In genomic region chr9:79165596-79165995, GRCm38 (mm10) we compare ENCODE assay signal across 23 mouse cellular contexts.
DNase-seq lines count a peak whose midpoint lies in the region; ATAC-seq lines count a peak whose summit lies in the region.
"Had no signal": no experiment of that assay in that cellular context is flagged by ENCODE, and none has a peak within 500 bp of the region (broad histone marks: within the 10 kb centered on the region; RNA-seq: fewer than 3 reads in every experiment).

No protein-coding gene starts in this region.

- H3K27ac ChIP-seq in embryonic facial prominence, embryonic 10.5 days (replicated peaks): no peak overlapping the region
- H3K27ac ChIP-seq in embryonic facial prominence, embryonic 15.5 days (replicated peaks): peak overlapping the region; percentile 44; the same call in 1 of the 2 replicates
- H3K27ac ChIP-seq: forebrain, embryonic 10.5 days; heart, embryonic 15.5 days; hindbrain, embryonic 13.5 days; hindbrain, postnatal 0 days had no signal

- no peaks in the 10 kb centered on the region for H3K4me1 ChIP-seq in embryonic facial prominence, embryonic 10.5 days
- no peaks in the 10 kb centered on the region for H3K4me1 ChIP-seq in embryonic facial prominence, embryonic 15.5 days
- H3K4me1 ChIP-seq: forebrain, embryonic 10.5 days; heart, embryonic 15.5 days; hindbrain, embryonic 13.5 days had no signal

- H3K9me3 ChIP-seq in embryonic facial prominence, embryonic 10.5 days: no peaks in the 10 kb centered on the region
- no peaks in the 10 kb centered on the region for H3K9me3 ChIP-seq in embryonic facial prominence, embryonic 15.5 days (replicated peaks)
- H3K9me3 ChIP-seq: forebrain, embryonic 10.5 days; heart, embryonic 15.5 days; hindbrain, embryonic 13.5 days had no signal

- ATAC-seq in embryonic facial prominence, embryonic 15.5 days (ENCODE audit: insufficient number of reproducible peaks, low FRiP score, low TSS enrichment, low read depth): no peak
- ATAC-seq: activated CD4-positive, CD25-positive, alpha-beta regulatory T cell, adult 4 months; forebrain, embryonic 14.5 days; hindbrain, postnatal 0 days; Patski had no signal

- H3K4me2 ChIP-seq in embryonic facial prominence, embryonic 15.5 days (replicated peaks): no peak overlapping the region
- H3K4me2 ChIP-seq: heart, embryonic 11.5 days; heart, embryonic 15.5 days; hindbrain, embryonic 13.5 days had no signal

- no peaks in the 10 kb centered on the region for H3K36me3 ChIP-seq in embryonic facial prominence, embryonic 10.5 days (replicated peaks)
- no peaks in the 10 kb centered on the region for H3K36me3 ChIP-seq in embryonic facial prominence, embryonic 15.5 days
- H3K36me3 ChIP-seq: forebrain, embryonic 10.5 days; heart, embryonic 15.5 days; hindbrain, embryonic 13.5 days had no signal

- WGBS in embryonic facial prominence, embryonic 10.5 days: 62% methylated on average over 2 of the region's 2 CpGs
- WGBS in embryonic facial prominence, embryonic 15.5 days: 47% methylated on average over 2 of the region's 2 CpGs

- no peak overlapping the region for H3K4me3 ChIP-seq in embryonic facial prominence, embryonic 10.5 days
- no peak overlapping the region for H3K4me3 ChIP-seq in embryonic facial prominence, embryonic 15.5 days (replicated peaks)
- H3K4me3 ChIP-seq: erythroblast, embryonic 14.5 days; forebrain, embryonic 10.5 days; heart, embryonic 15.5 days; hindbrain, embryonic 13.5 days had no signal

- H3K27me3 ChIP-seq in embryonic facial prominence, embryonic 10.5 days (replicated peaks; ENCODE audit: low read depth, poor library complexity, severe bottlenecking): no peaks in the 10 kb centered on the region
- no peaks in the 10 kb centered on the region for H3K27me3 ChIP-seq in embryonic facial prominence, embryonic 15.5 days
- H3K27me3 ChIP-seq: heart, embryonic 15.5 days; hindbrain, embryonic 13.5 days; Patski had no signal

- no peak overlapping the region for H3K9ac ChIP-seq in embryonic facial prominence, embryonic 15.5 days
- H3K9ac ChIP-seq: heart, embryonic 15.5 days; hindbrain, embryonic 13.5 days had no signal

- DNase-seq in embryo, embryonic 11 days: peak; percentile 6
- no peak for DNase-seq in embryo, embryonic 9.5 days (ENCODE audit: extremely low spot score)
- peak; percentile 25 for DNase-seq in embryonic facial prominence, embryonic 10.5 days (ENCODE audit: low spot score)
- no peak for DNase-seq in retina, embryonic 14.5 days (ENCODE audit: low spot score)
- no peak for DNase-seq in neural tube, embryonic 10.5 days (ENCODE audit: extremely low spot score, low spot score)
- DNase-seq in heart, adult 9 months (ENCODE audit: low spot score in 2 of 2): no peak
- DNase-seq: adrenal gland, postnatal 25 days; cerebellum, adult 18-20 months; cerebellum, adult 9-11 months; cerebellum, postnatal 36 days; gastrocnemius, postnatal 36 days; heart, adult 18-20 months; heart, postnatal 14 days had no signal

Comparison
In these comparisons a context has a peak if more than half of its experiments do, and no peak if none do; other contexts are left out.
1. DNase-seq: peak in embryo, embryonic 11 days (single experiment) and embryonic facial prominence, embryonic 10.5 days (single experiment); none in embryo, embryonic 9.5 days (single experiment), retina, embryonic 14.5 days (single experiment), neural tube, embryonic 10.5 days (single experiment) and heart, adult 9 months (0 of 2).